Mouse (Mus musculus) kidney, embryonic 14.5 days (tissue): ENCODE data around the gene Alg5. TPM values are rescaled to one million over a fixed set of nuclear protein-coding genes. Genes with fewer than 3 reads are reported as not detected.
"Not testable (repeated sequence)": the region's sequence is repeated elsewhere in the genome, so short reads cannot be mapped to it uniquely, and the experiment has no call there.

Experiments
- ATAC-seq: fragments of 200-750 bp; cut with Nextera tagmentation; 2 replicates; pipeline ENCODE4 v1.8.0; 2017; ENCODE audit warnings: moderate number of reproducible peaks, mild to moderate bottlenecking, moderate TSS enrichment, moderate library complexity; ENCODE audit not compliant: low FRiP score, low TSS enrichment
- H3K27ac ChIP-seq: fragments of 300-500 bp; sonication (generic); 2 replicates; pipeline ENCODE4 v1.5.1; 2014; ENCODE audit warnings: low read depth, mild to moderate bottlenecking, low read length, moderate library complexity, mixed read lengths
- H3K27me3 ChIP-seq: fragments of 300-500 bp; sonication (generic); 2 replicates; pipeline ENCODE4 v1.6.1; 2014; ENCODE audit warnings: mild to moderate bottlenecking, low read length; ENCODE audit not compliant: control insufficient read depth, insufficient read depth
- H3K36me3 ChIP-seq: fragments of 300-500 bp; sonication (generic); 2 replicates; pipeline ENCODE4 v1.6.1; 2014; ENCODE audit warnings: low read length, mixed read lengths; ENCODE audit not compliant: control insufficient read depth, insufficient read depth
- H3K4me1 ChIP-seq: fragments of 300-500 bp; sonication (generic); 2 replicates; pipeline ENCODE4 v1.6.1; 2014; ENCODE audit warnings: low read length, mixed read lengths; ENCODE audit not compliant: control insufficient read depth, insufficient read depth
- H3K4me2 ChIP-seq: fragments of 300-500 bp; sonication (generic); replicated peaks from 2 replicates; pipeline ENCODE4 v1.6.1; 2014; ENCODE audit warnings: low read depth, mild to moderate bottlenecking, low read length
- H3K4me3 ChIP-seq: fragments of 300-500 bp; sonication (generic); 2 replicates; pipeline ENCODE4 v1.5.1; 2014; ENCODE audit warnings: mild to moderate bottlenecking, low read length
- H3K9ac ChIP-seq: fragments of 300-500 bp; sonication (generic); 2 replicates; pipeline ENCODE4 v1.6.1; 2014; ENCODE audit warnings: low read depth, mild to moderate bottlenecking, low read length, moderate library complexity
- H3K9me3 ChIP-seq: fragments of 300-500 bp; sonication (generic); 2 replicates; pipeline ENCODE4 v1.6.1; 2016; ENCODE audit warnings: low read length; ENCODE audit not compliant: control insufficient read depth
- WGBS: fragments of 180-500 bp; shearing (Covaris S2); extraction: QIAGEN DNeasy Blood & Tissue Kit; methylation state at CpG from one replicate; pipeline ENCODE4 v1.1.7; 2014; 5-methylcytosine and 5-hydroxymethylcytosine counted together
- polyA plus RNA-seq: library from polyadenylated mRNA; unstranded; fragments of >200 nt; fragmentation: Nextera tagmentation; extraction: Ambion mirVana; gene quantifications from 2 replicates; pipeline ENCODE4 v1.2.1, GENCODE M21; 2014

The Alg5 gene
- polyA plus RNA-seq, 1 experiment from 2014 or later, result 66.3 TPM

- ATAC-seq, result peak; percentile 48; the same call in 1 of the 2 replicates
- peak overlapping the region; percentile 99 for H3K4me2 ChIP-seq
- H3K4me3 ChIP-seq, result peak overlapping the region; percentile 71
- WGBS, result 0% methylated on average over 11 of the region's 11 CpGs
- H3K36me3 ChIP-seq, result 0 out of 2 replicates have a peak, but pooled peaks cover 2% of the 10 kb centered on the region
- no peaks in the 10 kb centered on the region for H3K27me3 ChIP-seq
- H3K4me1 ChIP-seq, result peaks cover 9% of the 10 kb centered on the region; the same call in 1 of the 2 replicates
- no peaks in the 10 kb centered on the region for H3K9me3 ChIP-seq
- H3K9ac ChIP-seq, result peak overlapping the region; percentile 76; the same call in 1 of the 2 replicates
- H3K27ac ChIP-seq, result peak overlapping the region; percentile 76
Measured at GRCm38 (mm10) chr3:54756058-54756457, 20.7 kb downstream of the Alg5 start.

GRCm38 (mm10) chr3:54757446-54757845 is 22.1 kb downstream of the Alg5 start:
- Histone ChIP-seq H3K4me1 (peaks cover 9% of the 10 kb centered on the region; the same call in 1 of the 2 replicates), H3K27ac (no peak overlapping the region), H3K4me2 (no peak overlapping the region; the same call in 1 of the 2 replicates), H3K9me3 (no peaks in the 10 kb centered on the region), H3K9ac (no peak overlapping the region), H3K36me3 (no peaks in the 10 kb centered on the region), H3K4me3 (no peak overlapping the region), H3K27me3 (no peaks in the 10 kb centered on the region)
- no peak for ATAC-seq
- 68% methylated on average over 8 of the region's 8 CpGs for WGBS

- H3K27ac ChIP-seq, result no peak overlapping the region
- no peak overlapping the region for H3K4me2 ChIP-seq
- no peak overlapping the region for H3K4me3 ChIP-seq
- no peak for ATAC-seq
- peaks cover 9% of the 10 kb centered on the region; the same call in 1 of the 2 replicates for H3K4me1 ChIP-seq
- no peaks in the 10 kb centered on the region for H3K9me3 ChIP-seq
- no peaks in the 10 kb centered on the region for H3K36me3 ChIP-seq
- no peak overlapping the region for H3K9ac ChIP-seq
- WGBS, result 74% methylated on average over 9 of the region's 9 CpGs
- no peaks in the 10 kb centered on the region for H3K27me3 ChIP-seq
Measured at GRCm38 (mm10) chr3:54759211-54759610, 23.9 kb downstream of the Alg5 start.

GRCm38 (mm10) chr3:54760321-54761115 is 25.2 kb downstream of the Alg5 start:
- no peak for ATAC-seq
- Histone ChIP-seq H3K4me2 (no peak overlapping the region), H3K27ac (no peak overlapping the region), H3K36me3 (no peaks in the 10 kb centered on the region), H3K9me3 (no peaks in the 10 kb centered on the region), H3K4me3 (no peak overlapping the region), H3K9ac (no peak overlapping the region), H3K27me3 (no peaks in the 10 kb centered on the region), H3K4me1 (no peaks in the 10 kb centered on the region)
- 53% methylated on average over 15 of the region's 15 CpGs for WGBS

- H3K27ac ChIP-seq, result no peak overlapping the region
- WGBS, result 97% methylated on average over 1 of the region's 1 CpGs
- no peaks in the 10 kb centered on the region for H3K27me3 ChIP-seq
- no peak overlapping the region for H3K4me3 ChIP-seq
- no peak overlapping the region for H3K9ac ChIP-seq
- no peak for ATAC-seq
- H3K4me1 ChIP-seq, result no peaks in the 10 kb centered on the region
- no peaks in the 10 kb centered on the region for H3K9me3 ChIP-seq
- H3K4me2 ChIP-seq, result no peak overlapping the region
- no peaks in the 10 kb centered on the region for H3K36me3 ChIP-seq
Measured at GRCm38 (mm10) chr3:54761258-54761657, 25.9 kb downstream of the Alg5 start.

GRCm38 (mm10) chr3:54764418-54764817 is 29.1 kb downstream of the Alg5 start:
- Histone ChIP-seq H3K4me3 (peak overlapping the region; percentile 7; the same call in 1 of the 2 replicates), H3K4me2 (peak overlapping the region; percentile 12), H3K27ac (no peak overlapping the region), H3K36me3 (no peaks in the 10 kb centered on the region), H3K27me3 (no peaks in the 10 kb centered on the region), H3K9ac (no peak overlapping the region), H3K9me3 (no peaks in the 10 kb centered on the region), H3K4me1 (no peaks in the 10 kb centered on the region)
- no peak for ATAC-seq
- 72% methylated on average over 18 of the region's 18 CpGs for WGBS

GRCm38 (mm10) chr3:54765521-54765920 is 30.2 kb downstream of the Alg5 start:
- not testable (repeated sequence) for H3K4me1 ChIP-seq, H3K9ac ChIP-seq, H3K4me2 ChIP-seq, H3K27me3 ChIP-seq, ATAC-seq, H3K9me3 ChIP-seq, H3K4me3 ChIP-seq, H3K27ac ChIP-seq, H3K36me3 ChIP-seq
- 91% methylated on average over 6 of the region's 6 CpGs for WGBS

GRCm38 (mm10) chr3:54766034-54766433 is 30.7 kb downstream of the Alg5 start:
- ATAC-seq, result no peak
- no peaks in the 10 kb centered on the region for H3K36me3 ChIP-seq
- H3K4me1 ChIP-seq, result no peaks in the 10 kb centered on the region
- no peak overlapping the region for H3K4me2 ChIP-seq
- H3K27ac ChIP-seq, result no peak overlapping the region
- H3K4me3 ChIP-seq, result no peak overlapping the region
- H3K9me3 ChIP-seq, result no peaks in the 10 kb centered on the region
- H3K27me3 ChIP-seq, result no peaks in the 10 kb centered on the region
- WGBS, result 79% methylated on average over 14 of the region's 14 CpGs
- no peak overlapping the region for H3K9ac ChIP-seq

GRCm38 (mm10) chr3:54766811-54767210 is 31.5 kb downstream of the Alg5 start:
- Histone ChIP-seq H3K27me3 (no peaks in the 10 kb centered on the region), H3K4me3 (no peak overlapping the region), H3K4me2 (no peak overlapping the region), H3K36me3 (no peaks in the 10 kb centered on the region), H3K27ac (no peak overlapping the region), H3K4me1 (no peaks in the 10 kb centered on the region), H3K9ac (no peak overlapping the region), H3K9me3 (no peaks in the 10 kb centered on the region)
- ATAC-seq, result no peak
- 70% methylated on average over 5 of the region's 5 CpGs for WGBS
